Mouse (Mus musculus) heart, postnatal 0 days (tissue): ENCODE data around the gene Nxpe3.

ENCODE experiments used
- CTCF ChIP-seq: IDR thresholded peaks from 2 replicates; pipeline ENCODE4 v1.5.1; 2016; ENCODE audit warnings: antibody characterized with exemption, control low read depth, low read depth
- EP300 ChIP-seq: IDR thresholded peaks from 2 replicates; pipeline ENCODE4 v1.6.1; 2016; ENCODE audit warnings: antibody characterized with exemption, low read depth

DNA sequence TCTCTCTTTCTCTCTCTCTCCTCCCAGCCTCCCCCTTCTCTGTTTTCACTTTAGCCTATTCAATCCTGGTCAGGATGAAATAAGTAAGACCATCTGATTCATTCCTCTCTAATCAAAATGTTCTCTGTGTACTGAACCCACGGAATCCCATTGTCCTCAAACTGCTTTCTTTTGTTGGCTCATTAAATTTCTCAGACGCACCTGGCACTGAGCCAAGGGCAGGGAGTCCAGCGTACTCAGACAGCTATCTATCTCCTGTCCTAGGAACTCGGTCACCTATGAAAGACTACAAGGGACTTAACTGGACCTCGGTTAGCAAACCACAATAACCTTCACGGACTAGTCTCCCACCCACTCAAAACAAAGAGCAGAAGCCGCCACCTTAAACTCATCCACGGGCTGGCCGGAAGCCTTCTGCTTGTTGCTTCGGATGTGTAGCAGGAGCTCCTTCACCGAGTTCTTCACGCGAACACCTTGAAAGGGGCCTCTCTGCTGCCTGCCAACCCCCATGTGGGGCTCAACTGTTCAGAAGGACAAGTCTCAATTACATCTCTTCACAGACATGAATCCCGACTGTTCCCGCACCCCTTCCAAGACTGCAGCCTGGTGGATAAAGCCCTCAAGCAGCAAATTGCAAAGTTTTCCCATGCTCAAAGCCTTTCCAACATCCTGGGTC, 75.8 kb downstream of the Nxpe3 start:
- TF ChIP-seq CTCF (no peak), EP300 (no peak)
